Mouse (Mus musculus) heart, adult 11 months (tissue): Measurements from ENCODE around the gene Shd.

Experiments used
- DNase-seq: peaks from one replicate; pipeline ENCODE4 v3.0.0; 2022

Shd gene

DNA sequence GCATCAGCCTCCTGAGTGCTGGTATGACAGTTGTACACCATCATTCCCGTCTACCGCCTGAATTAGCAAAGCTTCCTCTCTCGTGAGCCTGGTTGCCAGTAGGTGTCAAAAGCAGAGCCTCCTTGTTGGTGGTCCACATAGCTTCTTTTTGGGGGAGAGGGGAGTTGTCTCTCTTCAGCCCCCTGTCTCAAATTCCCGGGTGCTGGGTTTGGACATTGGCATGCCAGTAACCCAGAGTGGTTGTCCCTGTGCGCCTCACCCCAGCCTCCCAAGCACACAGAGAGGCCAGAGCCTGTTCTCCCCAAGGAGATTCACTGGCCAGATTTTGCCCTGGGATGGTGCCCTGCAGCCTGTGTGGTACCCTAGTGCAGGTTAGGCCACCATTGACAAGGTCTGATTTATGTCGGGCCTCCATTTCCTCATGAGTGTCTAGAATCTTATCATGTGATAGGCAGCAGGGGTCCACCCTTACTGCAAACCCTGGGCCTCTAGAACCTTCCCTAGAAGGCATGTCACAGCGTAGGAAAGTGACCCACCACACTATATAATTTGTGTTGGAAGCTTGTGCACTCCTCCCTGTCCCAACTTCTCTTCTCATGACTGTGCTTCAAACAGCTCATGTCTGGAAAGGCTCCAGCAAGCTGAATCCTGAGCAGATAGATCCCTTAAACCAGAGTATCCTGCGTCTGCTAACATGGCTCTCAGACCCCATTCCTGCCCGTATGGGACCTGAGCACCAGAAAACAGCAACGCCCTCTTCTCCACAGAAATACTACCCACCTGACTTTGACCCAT, 10.1 kb upstream of the Shd start:
- peak; percentile 93 for DNase-seq

DNA sequence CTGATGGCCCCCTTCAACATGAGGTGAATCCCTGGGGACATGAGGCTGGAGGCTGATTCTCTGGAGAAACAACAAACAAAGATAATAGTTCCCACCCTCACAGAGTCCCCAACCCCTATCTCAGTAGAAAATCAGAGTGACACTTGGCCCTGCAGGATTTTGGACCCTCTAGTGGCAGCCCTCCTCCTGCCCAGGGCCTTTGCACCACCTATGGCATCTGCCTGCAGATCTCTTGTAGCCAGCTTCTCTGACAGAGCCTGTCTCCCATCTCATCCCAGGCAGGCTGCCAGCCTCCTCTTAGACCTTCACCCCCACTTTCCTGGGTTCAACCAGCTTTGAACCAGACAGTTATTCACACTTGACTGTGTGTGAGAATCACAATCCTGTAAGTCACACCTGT, 9.5 kb upstream of the Shd start:
- DNase-seq = peak; percentile 87

DNA sequence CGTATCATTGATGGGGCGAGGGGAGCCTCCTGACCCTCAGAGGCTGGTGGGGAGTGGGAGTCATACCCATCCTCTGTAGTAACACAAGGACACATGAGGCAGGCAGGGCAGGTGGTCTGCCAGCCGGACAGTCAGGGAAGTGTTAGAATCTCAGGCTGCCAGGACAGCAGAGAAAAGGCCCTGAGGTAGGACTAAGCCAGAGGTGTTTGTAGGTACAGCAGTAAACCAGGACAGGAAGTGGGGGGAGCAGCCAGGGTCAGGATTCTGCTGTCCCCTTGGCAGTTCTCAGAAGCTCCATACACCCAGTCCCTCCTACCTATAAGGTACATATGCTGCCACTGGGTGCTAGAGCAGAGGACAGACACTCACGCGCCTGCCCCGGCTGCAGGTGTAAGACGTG, 8.6 kb upstream of the Shd start:
- DNase-seq = peak; percentile 91

- peak; percentile 87 for DNase-seq
These were observed 7.1 kb upstream of the Shd start for GRCm38 (mm10) chr17:55963171-55963570.

- peak; percentile 90 for DNase-seq
These were observed 5.8 kb upstream of the Shd start for GRCm38 (mm10) chr17:55964496-55964895.

GRCm38 (mm10) chr17:55964996-55965395, 5.3 kb upstream of the Shd start:
- peak; percentile 82 for DNase-seq

GRCm38 (mm10) chr17:55967186-55967585, 3.1 kb upstream of the Shd start:
- peak; percentile 89 for DNase-seq

- peak; percentile 95 for DNase-seq
These were observed 2.1 kb upstream of the Shd start for GRCm38 (mm10) chr17:55968210-55968609.

DNA sequence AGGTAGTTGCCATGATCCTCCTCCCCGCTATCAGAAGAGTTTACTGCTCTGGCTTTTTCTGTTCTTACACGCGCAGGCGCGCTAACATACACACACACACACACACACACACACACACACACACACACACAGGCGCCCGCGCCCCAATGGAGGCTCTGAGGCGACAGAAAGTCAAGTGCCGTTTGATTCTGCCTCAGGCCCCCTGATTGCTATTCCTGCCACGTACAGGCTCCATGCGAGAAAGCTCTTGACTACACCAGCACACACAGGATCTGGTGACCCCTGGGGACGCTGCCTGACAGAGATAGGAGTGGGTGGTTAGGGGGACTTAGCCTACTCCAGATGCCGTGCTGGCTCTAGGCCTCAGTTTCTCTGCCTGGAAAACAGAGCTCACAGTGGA, 707 bp upstream of the Shd start:
- DNase-seq = no peak

- peak; percentile 89 for DNase-seq
These were observed 1.2 kb downstream of the Shd start for GRCm38 (mm10) chr17:55971453-55971852.

DNA sequence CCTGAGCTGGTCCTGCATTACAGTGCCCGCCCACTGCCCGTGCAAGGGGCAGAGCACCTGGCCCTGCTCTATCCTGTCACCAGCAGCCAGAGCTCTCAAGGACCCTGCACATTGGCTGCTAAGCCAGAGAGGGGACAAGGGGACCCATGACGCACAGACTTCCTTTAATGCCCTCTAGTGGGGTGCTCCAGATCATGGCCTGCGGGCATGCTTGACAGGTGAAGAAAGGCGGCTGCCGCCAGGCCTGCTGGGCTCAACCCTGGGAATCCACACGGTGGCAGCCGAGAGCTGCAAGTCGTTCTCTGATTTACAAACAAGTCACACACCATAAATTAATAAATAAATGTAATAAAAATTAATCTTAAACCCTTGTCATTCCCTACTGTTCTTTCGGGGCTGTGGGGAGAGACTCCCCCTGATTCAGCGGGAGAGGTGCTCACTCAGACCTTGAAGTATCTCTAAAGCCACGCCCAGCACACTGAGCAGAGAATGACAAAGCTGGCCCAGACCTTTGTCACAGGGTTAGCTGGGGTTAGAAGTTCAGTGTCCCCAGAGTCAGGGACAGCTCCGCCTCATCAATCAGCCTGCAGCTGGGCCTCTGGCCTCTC, 6.1 kb downstream of the Shd start:
- DNase-seq = peak; percentile 92

DNA sequence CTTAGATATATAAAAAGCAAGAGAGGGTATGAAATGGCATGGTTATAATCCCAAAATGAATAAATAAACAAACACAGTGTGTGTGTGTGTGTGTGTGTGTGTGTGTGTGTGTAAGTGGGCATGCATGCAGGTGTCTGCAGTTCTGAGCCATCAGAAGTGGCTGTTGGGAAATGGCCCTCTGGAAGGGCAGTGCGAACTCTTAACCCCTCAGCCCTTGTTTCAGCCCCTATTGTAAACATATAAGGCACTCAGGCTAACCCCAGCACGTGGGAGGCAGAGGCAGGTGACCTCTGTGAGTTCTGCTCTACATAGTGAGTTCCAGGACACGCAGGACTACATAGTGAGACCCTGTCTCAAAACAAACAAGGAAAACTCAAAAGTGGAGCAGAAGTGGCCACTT, 7.0 kb downstream of the Shd start:
- no peak for DNase-seq

GRCm38 (mm10) chr17:55986030-55986961, 16.0 kb downstream of the Shd start, which contains the start of gene Fsd1:
Gene Fsd1 (plus strand): TSS chr17:55986509.
- no peak for DNase-seq

DNA sequence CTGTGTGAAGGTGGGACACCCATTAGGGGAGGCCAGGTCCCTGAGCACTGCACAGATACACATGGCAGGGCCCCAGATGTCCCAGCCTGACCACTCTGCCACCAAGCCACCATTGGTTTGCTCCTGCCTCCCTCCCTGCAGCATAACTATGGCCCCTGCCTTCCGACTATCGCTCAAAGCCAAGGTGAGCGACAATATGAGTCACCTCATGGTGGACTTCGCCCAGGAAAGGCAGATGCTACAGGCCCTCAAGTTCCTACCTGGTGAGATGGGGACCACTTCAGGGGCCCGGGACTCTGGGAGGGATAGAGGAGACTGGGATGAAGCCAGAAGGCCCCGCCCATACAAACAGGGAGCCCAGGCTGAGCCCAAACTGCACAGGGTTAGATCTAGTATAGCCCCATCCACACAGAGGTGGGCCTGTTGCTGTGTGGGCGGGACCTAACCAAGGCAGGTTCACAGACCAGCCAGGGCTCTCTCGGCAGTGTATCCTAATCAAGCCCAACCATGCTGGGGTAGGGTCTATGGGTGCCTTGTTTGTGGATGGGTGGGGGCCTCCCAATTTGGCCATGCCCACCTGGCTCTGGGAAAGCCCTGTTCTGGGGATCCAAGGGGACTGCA, 20.1 kb downstream of the Shd start:
- no peak for DNase-seq

GRCm38 (mm10) chr17:55996007-55996406, 25.7 kb downstream of the Shd start:
- peak; percentile 94 for DNase-seq

DNA sequence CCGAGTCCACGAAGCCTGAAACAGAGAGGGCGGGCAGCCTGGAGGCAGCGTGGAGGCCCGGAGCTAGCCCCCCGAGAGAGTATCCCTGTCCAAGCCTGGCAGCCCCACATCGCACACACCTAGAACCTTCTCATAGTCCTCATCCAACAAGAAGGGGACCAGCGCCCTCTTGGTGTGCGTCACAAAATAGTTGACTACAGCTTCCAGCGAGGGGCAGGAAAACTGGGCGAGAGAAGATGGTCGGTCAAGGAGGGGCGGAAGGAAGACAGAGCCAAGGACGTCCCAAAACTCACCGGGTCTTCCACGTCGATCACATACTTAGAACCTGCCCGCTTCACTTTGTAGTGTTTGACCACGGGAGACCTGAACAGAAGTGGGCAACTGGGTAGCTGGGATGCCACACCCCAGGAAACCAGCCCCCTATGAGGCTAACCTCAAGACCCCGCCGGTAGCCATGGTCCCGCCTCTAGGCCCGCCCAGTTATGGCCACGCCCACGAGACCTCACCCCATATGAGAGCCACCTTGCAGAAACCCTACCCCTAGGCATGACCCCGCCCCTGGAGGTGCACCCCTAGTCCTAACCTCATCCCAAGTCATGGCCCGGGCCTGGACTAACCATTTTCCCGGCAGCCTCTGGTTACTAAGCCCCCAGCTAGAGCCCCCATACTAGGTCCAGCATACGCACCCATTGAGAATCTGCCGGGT, 29.7 kb downstream of the Shd start:
- peak; percentile 88 for DNase-seq

DNA sequence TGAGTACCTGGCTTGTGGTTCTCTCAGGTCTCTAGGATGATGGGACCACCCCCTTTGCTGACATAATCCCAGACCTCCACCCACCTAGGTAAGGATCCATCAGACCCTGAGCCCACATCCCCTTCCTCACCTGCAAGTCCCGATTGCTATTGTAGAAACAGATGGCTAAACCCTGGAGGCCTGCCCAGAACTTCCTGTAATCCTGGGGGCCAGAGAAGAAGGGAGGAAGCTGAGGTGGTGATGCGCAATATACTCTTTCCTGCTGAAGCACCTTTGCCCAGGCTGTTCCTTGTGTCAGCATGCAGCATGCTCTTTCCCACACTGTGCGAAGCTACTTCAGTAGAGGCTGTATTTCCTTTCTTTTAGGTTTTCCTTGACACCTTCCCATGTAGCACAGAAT, 32.7 kb downstream of the Shd start:
- DNase-seq = no peak

GRCm38 (mm10) chr17:56005415-56006061, 35.3 kb downstream of the Shd start, which contains the start of the genes Stap2 and Mpnd:
Gene Stap2 (minus strand): TSS chr17:56005584.
Gene Mpnd (plus strand): TSS chr17:56005711.
- peak; percentile 98 for DNase-seq

- no peak for DNase-seq
These were observed 36.7 kb downstream of the Shd start for GRCm38 (mm10) chr17:56006956-56007355.

- DNase-seq = no peak
These were observed 37.4 kb downstream of the Shd start for GRCm38 (mm10) chr17:56007444-56008355.
